Mouse (Mus musculus) megakaryocyte, embryonic 14.5 days (primary cell): Measurements from ENCODE around the gene Atp1a2. TPM values are rescaled to one million over a fixed set of nuclear protein-coding genes. Genes with fewer than 3 reads are reported as not detected.

ENCODE experiments used
- H3K27me3 ChIP-seq: replicated peaks from 2 replicates; pipeline ENCODE3; 2012; ENCODE audit warnings: inconsistent platforms
- H3K36me3 ChIP-seq: replicated peaks from 2 replicates; pipeline ENCODE3; 2012; ENCODE audit warnings: low read length, inconsistent platforms, mixed read lengths
- H3K4me1 ChIP-seq: 2 replicates; pipeline ENCODE4 v1.6.1; 2012; ENCODE audit warnings: inconsistent platforms
- H3K4me3 ChIP-seq: replicated peaks from 2 replicates; pipeline ENCODE3; 2012; ENCODE audit warnings: moderate library complexity, mild to moderate bottlenecking, inconsistent platforms
- H3K9me3 ChIP-seq: 2 replicates; pipeline ENCODE4 v1.6.1; 2012; ENCODE audit warnings: inconsistent platforms
- FLI1 ChIP-seq: IDR thresholded peaks from 2 replicates; pipeline ENCODE4 v1.6.1; 2012; ENCODE audit warnings: low read length, inconsistent platforms, mixed read lengths
- GATA1 ChIP-seq: IDR thresholded peaks from 3 replicates; pipeline ENCODE4 v1.6.1; 2012; ENCODE audit warnings: mixed read lengths, low read length, inconsistent platforms, borderline replicate concordance
- polyA plus RNA-seq: library from polyadenylated mRNA; stranded (reverse); fragments of >175 nt; gene quantifications from 2 replicates; pipeline ENCODE4 v1.2.3, GENCODE M21; 2012; ENCODE audit warnings: low replicate concordance; ENCODE audit not compliant: insufficient read depth

Gene Atp1a2
- polyA plus RNA-seq, 1 experiment = 0.03 TPM

DNA sequence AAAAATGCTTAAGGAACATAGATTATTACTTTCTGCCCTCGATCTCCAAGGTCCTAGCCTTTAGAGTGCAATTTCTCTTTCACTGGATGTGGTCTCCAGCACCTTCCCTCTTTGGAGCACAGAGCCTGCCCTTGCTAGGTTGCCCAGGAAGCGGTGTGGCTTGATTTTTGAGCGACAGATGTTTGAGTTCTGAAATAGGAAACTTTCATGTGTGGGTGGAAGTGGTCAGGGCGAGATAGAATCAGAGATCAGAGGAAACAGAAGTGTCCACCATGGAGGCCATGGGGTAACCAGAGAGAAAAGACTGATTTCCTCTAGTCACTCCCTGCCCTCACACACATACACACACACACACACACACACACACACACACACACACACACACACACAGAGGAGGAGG is 8.3 kb upstream of the Atp1a2 start:
- peaks cover 69% of the 10 kb centered on the region for H3K4me1 ChIP-seq
- no peaks in the 10 kb centered on the region for H3K9me3 ChIP-seq
- H3K4me3 ChIP-seq = peak overlapping the region; percentile 81
- H3K36me3 ChIP-seq = no peaks in the 10 kb centered on the region
- peaks cover 32% of the 10 kb centered on the region for H3K27me3 ChIP-seq
- no peak for TF ChIP-seq FLI1
- TF ChIP-seq GATA1 = no peak

DNA sequence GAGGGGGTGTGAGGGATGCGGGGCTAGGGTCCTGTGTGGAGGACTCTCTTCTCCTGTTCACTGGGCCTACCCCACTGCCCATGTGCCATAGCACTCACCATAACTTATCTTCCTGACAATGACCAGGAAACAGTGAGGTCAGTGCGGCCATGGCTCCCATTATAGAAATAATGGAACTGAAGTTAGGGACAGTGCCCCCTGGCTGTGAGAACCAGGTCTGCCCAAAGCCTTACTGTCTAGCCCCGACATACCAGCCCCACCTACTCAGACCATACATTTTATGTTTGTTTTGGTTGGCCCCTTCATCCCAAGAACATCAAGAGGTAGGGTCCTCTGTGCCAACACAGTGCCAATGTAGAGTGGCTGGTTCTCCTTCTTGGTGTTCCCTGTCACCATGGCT is 7.8 kb upstream of the Atp1a2 start:
- Histone ChIP-seq H3K9me3 (no peaks in the 10 kb centered on the region), H3K4me1 (peaks cover 64% of the 10 kb centered on the region), H3K27me3 (peaks cover 37% of the 10 kb centered on the region), H3K4me3 (peak overlapping the region; percentile 81), H3K36me3 (no peaks in the 10 kb centered on the region)
- TF ChIP-seq GATA1 = no peak
- no peak for TF ChIP-seq FLI1

DNA sequence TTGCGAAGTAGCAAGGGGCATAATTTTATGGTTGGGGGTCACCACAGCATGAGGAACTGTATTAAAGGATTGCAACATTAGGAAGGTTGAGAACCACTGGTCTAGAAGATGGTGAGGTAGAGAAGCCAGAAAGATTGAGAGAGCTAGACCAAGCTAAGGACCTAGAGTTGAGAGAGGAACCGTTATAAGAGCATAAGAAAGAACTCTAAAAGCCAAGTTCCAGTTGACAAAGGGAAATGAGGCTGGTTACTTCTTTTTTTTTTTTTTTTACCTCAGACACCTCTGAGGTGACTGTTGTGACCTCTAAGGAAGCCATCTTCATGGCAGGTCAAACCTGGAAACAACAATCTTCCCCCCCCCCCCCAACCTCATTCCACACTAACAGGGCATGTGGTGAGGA is 7.3 kb upstream of the Atp1a2 start:
- Histone ChIP-seq H3K36me3 (no peaks in the 10 kb centered on the region), H3K4me1 (peaks cover 62% of the 10 kb centered on the region), H3K27me3 (peaks cover 41% of the 10 kb centered on the region), H3K9me3 (no peaks in the 10 kb centered on the region), H3K4me3 (no peak overlapping the region)
- TF ChIP-seq GATA1 (no peak), FLI1 (no peak)

DNA sequence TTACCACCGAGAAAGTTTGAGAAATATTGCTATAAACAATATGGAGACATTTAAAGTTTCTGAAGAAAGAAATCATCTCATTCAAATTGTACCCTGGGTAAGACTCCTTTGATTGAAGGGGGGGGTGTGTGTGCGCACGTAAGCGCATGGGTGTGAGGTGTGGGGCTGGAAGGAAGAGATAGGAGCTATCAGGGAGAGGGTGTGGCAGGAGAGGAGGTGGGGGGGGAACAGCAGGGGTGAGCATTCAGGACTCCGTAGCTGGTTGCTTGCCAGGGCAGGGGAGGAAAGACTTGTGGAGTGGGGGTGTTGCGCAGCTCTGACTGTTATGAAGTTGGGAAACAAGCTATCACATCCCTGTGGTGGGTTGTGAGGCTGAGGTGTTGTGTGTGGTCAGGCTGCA is 6.6 kb upstream of the Atp1a2 start:
- Histone ChIP-seq H3K4me1 (peaks cover 55% of the 10 kb centered on the region), H3K36me3 (no peaks in the 10 kb centered on the region), H3K27me3 (peaks cover 47% of the 10 kb centered on the region), H3K9me3 (no peaks in the 10 kb centered on the region), H3K4me3 (no peak overlapping the region)
- TF ChIP-seq GATA1 (no peak), FLI1 (no peak)

DNA sequence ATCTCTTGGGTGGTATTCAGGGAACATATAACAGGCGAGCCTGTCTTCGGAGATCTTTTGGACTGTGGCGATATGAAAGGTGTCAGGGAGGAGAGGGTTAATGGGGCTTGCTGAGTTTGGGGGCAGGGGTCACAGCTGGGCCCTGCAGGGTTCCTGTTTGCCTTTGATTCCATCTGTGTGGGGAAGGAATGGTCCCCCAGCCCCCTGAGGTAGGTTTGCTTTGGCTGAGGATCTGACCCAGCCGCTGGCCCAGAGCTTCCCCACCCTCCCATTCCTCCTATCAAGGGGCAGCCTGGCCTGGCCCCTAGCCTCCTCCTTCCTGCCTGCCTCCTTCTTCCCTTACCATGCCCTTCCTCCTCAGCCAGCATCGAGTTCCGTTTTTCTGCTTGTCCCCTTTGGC is 5.0 kb upstream of the Atp1a2 start:
- Histone ChIP-seq H3K4me1 (peaks cover 53% of the 10 kb centered on the region), H3K36me3 (no peaks in the 10 kb centered on the region), H3K4me3 (peak overlapping the region; percentile 28), H3K27me3 (peaks cover 53% of the 10 kb centered on the region), H3K9me3 (no peaks in the 10 kb centered on the region)
- TF ChIP-seq GATA1 (no peak), FLI1 (no peak)

DNA sequence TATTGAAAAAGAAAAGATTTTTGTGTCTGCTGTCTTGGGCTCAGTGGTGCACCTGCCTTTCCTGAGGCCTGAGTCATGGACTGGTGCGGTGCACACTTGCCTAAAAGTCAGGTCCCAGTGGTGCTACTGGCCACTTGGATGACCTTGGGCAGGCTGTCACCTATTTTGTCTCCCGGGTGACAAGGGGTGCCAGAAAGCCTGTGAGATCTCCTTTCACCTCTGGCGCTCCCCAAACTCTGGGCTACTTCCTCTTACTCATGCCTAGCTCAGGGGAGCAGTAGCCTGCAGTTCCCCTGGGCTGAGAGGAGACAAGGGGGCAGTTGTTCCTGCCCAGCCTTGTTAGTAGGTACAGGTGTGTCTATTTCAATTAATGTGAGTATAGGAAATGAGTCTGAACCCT is 4.4 kb upstream of the Atp1a2 start:
- peaks cover 57% of the 10 kb centered on the region for H3K27me3 ChIP-seq
- H3K9me3 ChIP-seq = no peaks in the 10 kb centered on the region
- no peaks in the 10 kb centered on the region for H3K36me3 ChIP-seq
- no peak overlapping the region for H3K4me3 ChIP-seq
- H3K4me1 ChIP-seq = peaks cover 55% of the 10 kb centered on the region
- TF ChIP-seq FLI1 = no peak
- TF ChIP-seq GATA1 = no peak

DNA sequence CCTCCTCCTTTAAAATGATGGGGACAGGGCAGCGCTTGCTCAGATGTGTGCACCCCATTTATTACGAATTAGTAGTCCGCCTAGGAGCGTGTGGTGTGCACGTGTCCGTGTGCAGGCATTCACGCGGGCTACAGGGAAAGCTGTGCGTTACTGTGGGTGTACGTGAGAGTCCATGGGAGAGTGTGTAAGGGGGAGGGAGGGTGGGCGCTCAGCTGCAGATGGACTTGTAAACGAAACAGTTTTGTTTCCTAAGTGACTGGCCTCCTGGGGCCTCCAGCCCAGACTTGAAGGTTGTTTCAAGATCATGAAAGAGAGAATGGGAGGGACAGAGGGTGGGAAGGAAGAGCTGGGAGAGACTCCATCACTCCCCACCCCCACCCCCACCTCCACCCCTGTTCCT is 3.3 kb upstream of the Atp1a2 start:
- TF ChIP-seq FLI1 (no peak), GATA1 (no peak)
- peaks cover 65% of the 10 kb centered on the region for H3K27me3 ChIP-seq
- H3K4me1 ChIP-seq = peaks cover 44% of the 10 kb centered on the region
- H3K9me3 ChIP-seq = no peaks in the 10 kb centered on the region
- H3K4me3 ChIP-seq = no peak overlapping the region
- H3K36me3 ChIP-seq = no peaks in the 10 kb centered on the region

DNA sequence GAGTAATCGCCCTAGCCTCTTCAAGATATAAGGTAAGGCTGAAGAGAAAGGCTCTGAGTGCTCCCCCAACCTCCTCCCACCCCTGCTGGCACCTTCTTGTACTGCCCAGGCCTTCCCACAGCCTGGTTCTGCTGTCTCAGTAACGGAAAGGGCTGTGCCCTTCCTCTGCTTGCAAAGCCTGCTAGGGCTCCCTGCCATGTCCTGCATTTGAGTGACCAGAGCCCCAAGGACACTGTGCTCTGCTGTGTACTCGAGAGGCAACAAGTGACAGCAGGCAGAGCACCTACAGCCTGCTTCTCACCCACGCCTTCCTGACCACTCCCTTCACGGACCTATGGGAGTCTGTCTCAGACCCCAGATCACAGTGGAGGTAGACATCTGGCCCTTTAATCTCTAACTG is 2.4 kb upstream of the Atp1a2 start:
- peaks cover 74% of the 10 kb centered on the region for H3K27me3 ChIP-seq
- TF ChIP-seq FLI1 = no peak
- TF ChIP-seq GATA1 = no peak

DNA sequence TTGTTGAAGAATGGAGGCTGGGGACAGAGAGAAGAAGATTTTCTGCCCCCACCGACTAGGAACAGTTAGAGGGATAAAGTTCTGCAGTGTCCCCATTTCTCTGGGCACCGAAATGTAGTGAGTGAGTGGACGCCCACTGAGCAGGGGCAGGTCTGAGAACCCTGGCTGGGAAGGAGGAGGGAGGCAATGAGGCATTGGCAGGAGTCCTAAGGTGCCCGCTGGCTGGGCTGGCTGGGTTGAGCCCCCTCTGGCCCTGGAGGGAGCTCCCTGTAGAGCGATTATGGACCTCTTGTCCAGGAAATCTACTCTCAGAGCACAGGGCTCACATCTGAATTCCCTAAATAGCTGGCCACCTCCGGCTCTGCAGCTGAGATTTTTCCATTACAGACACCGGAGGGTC is 1.7 kb upstream of the Atp1a2 start:
- Histone ChIP-seq H3K4me1 (peaks cover 29% of the 10 kb centered on the region), H3K36me3 (no peaks in the 10 kb centered on the region), H3K27me3 (peaks cover 77% of the 10 kb centered on the region), H3K9me3 (no peaks in the 10 kb centered on the region), H3K4me3 (no peak overlapping the region)
- TF ChIP-seq GATA1 = no peak
- no peak for TF ChIP-seq FLI1

More for the DNA sequence above, 2.4 kb upstream of the Atp1a2 start:
- no peaks in the 10 kb centered on the region for H3K36me3 ChIP-seq
- no peak overlapping the region for H3K4me3 ChIP-seq
- H3K9me3 ChIP-seq = no peaks in the 10 kb centered on the region
- peaks cover 35% of the 10 kb centered on the region for H3K4me1 ChIP-seq

DNA sequence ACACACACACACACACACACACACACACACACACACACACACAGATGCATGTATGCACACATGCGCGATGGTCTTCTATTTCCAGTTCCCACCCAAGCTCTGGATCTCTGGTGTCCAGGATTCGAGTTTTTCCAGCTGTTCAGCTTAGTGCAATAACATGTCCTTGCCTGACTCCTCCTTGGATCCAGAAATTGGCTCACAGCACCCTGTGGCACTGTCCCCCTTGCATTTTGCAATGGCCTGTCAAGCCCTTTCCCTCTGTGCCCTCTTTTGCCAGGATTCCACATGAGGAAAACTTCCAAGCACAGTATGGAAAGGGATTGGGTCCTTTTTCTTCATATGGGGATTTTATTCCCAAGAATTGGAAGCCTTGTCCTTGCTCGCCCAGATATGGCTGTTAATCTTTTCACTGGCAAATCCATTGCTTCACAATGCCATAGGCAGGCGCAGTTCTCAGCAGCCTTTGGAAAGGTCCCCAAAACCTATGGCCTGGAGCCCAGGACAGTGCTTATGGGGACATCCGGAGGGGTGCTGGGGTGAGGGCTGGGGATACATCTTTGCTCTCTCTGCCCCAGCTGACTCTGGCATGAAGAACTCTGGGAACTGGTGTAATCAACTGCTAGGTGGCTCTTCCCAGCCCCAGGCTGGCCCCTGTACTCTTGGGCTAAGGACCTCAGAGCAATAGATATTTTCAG is 901 bp downstream of the Atp1a2 start:
- H3K4me3 ChIP-seq = no peak overlapping the region
- H3K27me3 ChIP-seq = peaks cover 80% of the 10 kb centered on the region

More for the DNA sequence above, 901 bp downstream of the Atp1a2 start:
- H3K9me3 ChIP-seq = no peaks in the 10 kb centered on the region
- H3K4me1 ChIP-seq = peaks cover 7% of the 10 kb centered on the region
- TF ChIP-seq GATA1 = no peak
- no peak for TF ChIP-seq FLI1
- H3K36me3 ChIP-seq = no peaks in the 10 kb centered on the region
